Mouse (Mus musculus): ENCODE results near the gene Ccs.

DNA sequence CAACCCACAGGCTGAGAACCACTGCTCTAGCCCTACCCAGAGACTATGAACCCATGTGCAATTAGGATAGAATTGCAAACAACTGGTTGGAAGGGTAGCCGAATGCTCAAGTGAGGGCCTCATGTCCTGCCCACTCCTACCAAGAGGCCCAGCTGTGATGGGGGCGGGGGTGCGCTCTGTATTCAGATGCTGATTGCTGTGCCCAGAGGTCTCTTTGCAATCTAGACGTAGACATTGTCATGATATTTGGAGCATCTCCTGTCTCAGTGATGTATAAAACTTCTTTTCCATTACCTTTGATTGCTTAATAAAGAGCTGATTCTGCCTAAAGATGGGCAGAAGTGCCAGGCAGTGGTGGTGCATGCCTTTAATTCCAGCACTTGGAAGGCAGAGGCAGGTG is 10.7 kb upstream of the Ccs start:
- TF ChIP-seq CTCF (IDR thresholded peaks at IDR 0.05; ENCODE audit: control insufficient read depth, insufficient read depth, low read length) (no peak), POLR2A (IDR thresholded peaks at IDR 0.05; ENCODE audit: borderline replicate concordance, control insufficient read depth, low read depth, low read length) (no peak)

All from bone marrow, adult 2 months (tissue).